Mouse (Mus musculus) cortical plate, adult 2 months (tissue): ENCODE measurements around the gene Stim1.

Experiments used
- CTCF ChIP-seq: fragments of 200-500 bp; IDR thresholded peaks from 2 replicates; pipeline ENCODE4 v1.5.1; 2011; ENCODE audit warnings: mild to moderate bottlenecking, control low read depth, low read length; ENCODE audit not compliant: insufficient read depth; ENCODE audit errors: extremely low read depth
- POLR2A ChIP-seq: fragments of 200-500 bp; IDR thresholded peaks from 2 replicates; pipeline ENCODE4 v1.6.1; 2011; ENCODE audit warnings: mild to moderate bottlenecking, low read length, control low read depth; ENCODE audit not compliant: insufficient read depth; ENCODE audit errors: extremely low read depth

DNA sequence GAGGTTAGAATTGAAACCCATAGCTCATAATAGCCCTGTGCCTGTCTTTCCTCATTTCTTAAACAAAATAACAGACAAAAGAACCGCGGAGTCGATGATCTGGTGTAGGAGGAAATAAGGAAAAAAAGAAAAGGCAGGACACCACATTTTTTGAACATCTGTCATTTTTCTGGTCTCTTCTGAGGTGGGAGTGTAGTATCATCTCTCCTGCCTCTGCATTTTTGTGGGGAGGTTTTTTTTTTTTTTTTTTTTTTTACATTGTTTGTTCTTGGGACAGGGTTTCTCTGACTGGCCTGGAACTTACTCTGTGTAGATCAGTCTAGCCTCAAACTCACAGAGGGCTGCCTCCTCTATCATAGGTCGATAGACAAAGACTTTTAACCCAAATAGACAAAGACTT lies 174.8 kb downstream of the Stim1 start:
- no peak for TF ChIP-seq POLR2A
- no peak for TF ChIP-seq CTCF
